Mouse (Mus musculus) gastrocnemius, adult 18-20 months (tissue): ENCODE measurements around the gene Zscan5b. TPM values are rescaled to one million over a fixed set of nuclear protein-coding genes. Genes with fewer than 3 reads are reported as not detected.

Experiments used
- total RNA-seq, 2 experiments: library from RNA; stranded (reverse); gene quantifications; 2 replicates each; pipeline ENCODE4 v1.2.3; 2021

The Zscan5b gene
- total RNA-seq, 2 experiments from 2014 or later: not detected

Other genes starting within 250 kb of the Zscan5b start
- gene Vmn1r65, start 211.3 kb upstream of the Zscan5b start, total RNA-seq: not detected
- gene Nlrp4c, start 177.1 kb upstream of the Zscan5b start, total RNA-seq: not detected
- gene Zfp787, start 66.3 kb upstream of the Zscan5b start, total RNA-seq: 10 to 100 TPM; 27.2 to 27.6 TPM
- 10 to 100 TPM in 1 of 2 experiments, 1 to 10 TPM in 1; 6.3 to 10.0 TPM for gene Zfp444, start 50.1 kb upstream of the Zscan5b start, total RNA-seq
- not detected for gene Galp, start 25.2 kb upstream of the Zscan5b start, total RNA-seq
- gene Epp13, start 30.4 kb downstream of the Zscan5b start, total RNA-seq: not detected
- gene Zfp667, start 64.3 kb downstream of the Zscan5b start, total RNA-seq: 1 to 10 TPM; 3.3 to 4.2 TPM
- under 1 TPM; 0.43 to 0.50 TPM for gene Zfp583, start 109.0 kb downstream of the Zscan5b start, total RNA-seq
- gene Gm3854, start 121.5 kb downstream of the Zscan5b start, total RNA-seq: under 1 TPM; 0.32 to 0.45 TPM
- gene Zfp78, start 141.0 kb downstream of the Zscan5b start, total RNA-seq: 1 to 10 TPM; 1.8 to 2.5 TPM
- 1 to 10 TPM in 1 of 2 experiments, under 1 TPM in 1; 0.90 to 1.0 TPM for gene Zfp28, start 161.0 kb downstream of the Zscan5b start, total RNA-seq
- under 1 TPM; 0.12 to 0.16 TPM for gene Smim17, start 176.4 kb downstream of the Zscan5b start, total RNA-seq
- not detected for gene Gm20715, start 188.0 kb downstream of the Zscan5b start, total RNA-seq
- not detected for gene Olfr1344, start 216.4 kb downstream of the Zscan5b start, total RNA-seq
- gene Olfr1336, start 233.9 kb downstream of the Zscan5b start, total RNA-seq: not detected
- not detected for gene Olfr1346, start 244.8 kb downstream of the Zscan5b start, total RNA-seq